Mouse (Mus musculus) CH12.LX (cell line): ENCODE measurements around the gene Thy1.

Source experiments
- CTCF ChIP-seq, 2 experiments: IDR thresholded peaks in 1 of 2; conservative IDR thresholded peaks in 1 of 2; 2 replicates each; pipeline ENCODE4 v1.5.1; 2011 to 2012; ENCODE audit warnings: low read depth in 2 of 2, low read length in 2 of 2, improper control_type of control experiment in 1 of 2, inconsistent platforms in 1 of 2, mild to moderate bottlenecking in 1 of 2, moderate library complexity in 1 of 2
- EP300 ChIP-seq: IDR thresholded peaks from 2 replicates; pipeline ENCODE4 v1.6.1; 2011; ENCODE audit warnings: low read length, improper control_type of control experiment
- IRF4 ChIP-seq: IDR thresholded peaks from 2 replicates; pipeline ENCODE4 v1.6.1; 2014; ENCODE audit warnings: low read depth, mild to moderate bottlenecking, inconsistent platforms, low read length, improper control_type of control experiment
- MAZ ChIP-seq: IDR thresholded peaks from 2 replicates; pipeline ENCODE4 v1.6.1; 2012; ENCODE audit warnings: low read depth, mild to moderate bottlenecking, inconsistent platforms, low read length, improper control_type of control experiment, moderate library complexity
- MXI1 ChIP-seq: IDR thresholded peaks from 2 replicates; pipeline ENCODE4 v1.6.1; 2011; ENCODE audit warnings: mild to moderate bottlenecking, low read depth, low read length, improper control_type of control experiment
- POLR2A ChIP-seq: IDR thresholded peaks from 2 replicates; pipeline ENCODE4 v1.6.1; 2011; ENCODE audit warnings: low read depth, mild to moderate bottlenecking, improper control_type of control experiment, low read length
- POLR2AphosphoS2 ChIP-seq: IDR thresholded peaks from 2 replicates; pipeline ENCODE4 v1.6.1; 2011; ENCODE audit warnings: low read depth, low read length, improper control_type of control experiment
- SIN3A ChIP-seq: IDR thresholded peaks from 2 replicates; pipeline ENCODE4 v1.6.1; 2012; ENCODE audit warnings: low read length, improper control_type of control experiment, inconsistent platforms
- TCF12 ChIP-seq: IDR thresholded peaks from 2 replicates; pipeline ENCODE4 v1.6.1; 2014; ENCODE audit warnings: low read depth, mild to moderate bottlenecking, inconsistent platforms, low read length, improper control_type of control experiment
- USF1 ChIP-seq: IDR thresholded peaks from 2 replicates; pipeline ENCODE4 v1.6.1; 2014; ENCODE audit warnings: low read depth, mild to moderate bottlenecking, inconsistent platforms, low read length, improper control_type of control experiment
- USF2 ChIP-seq: conservative IDR thresholded peaks from 2 replicates; pipeline ENCODE4 v1.6.1; 2011; ENCODE audit warnings: low read depth, low read length, improper control_type of control experiment
- ZC3H11A ChIP-seq: IDR thresholded peaks from 2 replicates; pipeline ENCODE4 v1.6.1; 2012; ENCODE audit warnings: low read depth, mild to moderate bottlenecking, inconsistent platforms, low read length, improper control_type of control experiment
- ZKSCAN1 ChIP-seq: IDR thresholded peaks from 2 replicates; pipeline ENCODE4 v1.6.1; 2012; ENCODE audit warnings: low read depth, inconsistent platforms, low read length, improper control_type of control experiment, borderline replicate concordance

DNA sequence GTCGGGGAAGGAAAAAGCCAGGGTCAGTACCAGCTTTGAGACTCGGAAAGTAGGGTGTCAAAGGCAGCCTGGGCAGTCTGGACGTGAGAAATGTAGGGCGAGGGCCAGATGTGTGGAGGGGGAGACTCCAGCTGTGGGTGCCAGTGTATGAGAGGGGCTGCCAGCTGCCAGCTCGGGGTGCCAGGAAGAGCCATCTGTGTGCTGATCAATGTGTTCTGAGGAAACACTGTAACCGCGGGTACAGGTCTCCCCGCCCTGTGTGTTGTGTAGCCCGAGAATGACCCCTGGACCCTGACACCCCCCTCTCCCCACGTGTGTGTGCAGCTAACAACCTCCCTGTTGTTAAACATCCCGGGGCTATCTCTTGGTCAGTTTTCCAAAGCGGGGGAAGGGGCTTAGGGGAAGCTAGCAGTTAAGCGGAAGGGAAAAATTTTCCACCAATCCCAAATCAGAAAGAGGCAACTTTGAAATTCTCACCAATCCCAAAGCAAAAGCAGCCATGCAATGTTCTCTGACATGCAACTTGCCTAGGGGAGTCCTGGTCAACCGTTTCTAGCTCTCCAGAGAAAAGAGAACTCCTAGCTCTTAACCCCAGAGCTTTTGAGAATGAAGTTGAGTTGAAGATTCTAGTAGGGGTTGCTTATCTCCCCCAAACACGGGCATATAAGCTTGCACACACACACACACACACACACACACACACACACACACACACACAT, 24.2 kb downstream of the Thy1 start:
- no peak for TF ChIP-seq MXI1
- TF ChIP-seq POLR2A = no peak
- no peak for TF ChIP-seq MAZ
- no peak for TF ChIP-seq EP300
- no peak for TF ChIP-seq CTCF (conservative IDR thresholded peaks at IDR 0.05 in 1 of 2, IDR thresholded peaks at IDR 0.05 in 1 of 2; ENCODE audit: low read depth in 2 of 2, low read length in 2 of 2)
- TF ChIP-seq USF1 = no peak
- TF ChIP-seq ZC3H11A = no peak
- no peak for TF ChIP-seq POLR2AphosphoS2
- TF ChIP-seq USF2 = no peak
- TF ChIP-seq TCF12 = no peak
- no peak for TF ChIP-seq ZKSCAN1
- TF ChIP-seq SIN3A = no peak
- no peak for TF ChIP-seq IRF4
